Mouse (Mus musculus): ENCODE results near the gene Il12rb1. TPM values are rescaled to one million over a fixed set of nuclear protein-coding genes. Genes with fewer than 3 reads are reported as not detected.

Gene Il12rb1
- polyA plus RNA-seq, 1 experiment from 2014 or later, result 0.08 TPM

DNA sequence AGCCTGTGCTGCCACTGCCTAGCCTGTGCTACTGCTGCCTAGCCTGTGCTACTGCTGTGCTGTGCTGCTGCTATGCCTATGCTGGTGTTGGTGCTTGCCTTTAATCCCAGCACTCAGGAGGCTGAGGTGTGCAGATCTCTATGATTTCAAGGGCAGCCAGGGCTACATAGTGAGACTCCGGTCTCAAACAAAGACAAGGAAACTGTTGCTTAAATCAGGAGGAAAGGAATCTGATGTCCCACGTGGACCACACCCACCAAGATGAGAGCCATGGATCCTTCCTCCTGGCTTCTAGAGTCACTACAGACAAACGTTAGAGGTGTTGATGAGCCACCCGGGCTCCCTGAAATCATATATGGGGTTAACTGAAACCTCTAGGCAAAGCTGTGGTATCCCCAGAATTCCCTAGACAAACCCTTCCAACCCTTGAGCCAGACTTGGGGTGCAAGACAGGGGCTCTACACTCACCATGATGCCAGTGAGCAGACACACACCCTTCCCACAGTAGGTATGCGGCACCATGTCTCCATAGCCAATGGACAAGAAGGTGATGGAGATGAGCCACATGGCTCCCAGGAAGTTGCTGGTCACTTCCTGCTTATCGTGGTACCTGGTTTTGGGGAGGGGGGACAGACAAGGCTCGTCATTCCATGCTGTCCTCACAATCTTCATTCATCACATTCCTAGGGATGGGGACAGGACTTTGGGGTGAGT, 42.0 kb downstream of the Il12rb1 start:
- H3K4me1 ChIP-seq (replicated peaks), result peaks cover 12% of the 10 kb centered on the region
- H3K27ac ChIP-seq, result no peak overlapping the region
- H3K27me3 ChIP-seq, result peaks cover 5% of the 10 kb centered on the region; the same call in 1 of the 2 replicates
- 78% methylated on average over 7 of the region's 7 CpGs for WGBS
- no peaks in the 10 kb centered on the region for H3K9me3 ChIP-seq
- H3K4me3 ChIP-seq, result no peak overlapping the region
- H3K36me3 ChIP-seq, result peaks cover 53% of the 10 kb centered on the region
- H3K4me2 ChIP-seq, result no peak overlapping the region
- no peak overlapping the region for H3K9ac ChIP-seq
- no peak for ATAC-seq (ENCODE audit: low FRiP score)

DNA sequence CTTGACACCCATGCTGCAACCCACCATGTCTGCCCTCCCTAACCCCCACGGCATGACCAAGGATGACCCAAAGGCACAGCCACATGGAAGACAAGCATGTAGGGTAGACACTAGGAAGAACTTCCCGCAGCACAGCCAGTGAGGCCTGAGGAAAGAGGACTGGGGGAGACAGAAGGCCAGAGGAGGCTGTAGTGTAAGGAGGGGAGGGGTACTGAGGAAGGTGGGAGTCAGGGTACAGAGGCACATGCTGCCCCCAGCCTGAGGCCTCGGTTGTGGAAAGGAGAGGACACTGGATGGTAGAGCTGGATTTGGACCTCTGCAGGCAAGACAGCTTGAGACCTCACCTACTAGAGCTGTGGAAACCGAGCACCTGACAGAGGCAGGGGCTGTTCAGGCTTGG, 42.7 kb downstream of the Il12rb1 start:
- Histone ChIP-seq H3K4me3 (no peak overlapping the region), H3K9ac (peak overlapping the region; percentile 43; the same call in 1 of the 2 replicates), H3K27me3 (peaks cover 5% of the 10 kb centered on the region; the same call in 1 of the 2 replicates), H3K36me3 (peaks cover 53% of the 10 kb centered on the region), H3K4me2 (no peak overlapping the region), H3K27ac (no peak overlapping the region), H3K4me1 (replicated peaks) (peaks cover 18% of the 10 kb centered on the region), H3K9me3 (no peaks in the 10 kb centered on the region)
- no peak for ATAC-seq (ENCODE audit: low FRiP score)
- WGBS, result 87% methylated on average over 4 of the region's 4 CpGs

DNA sequence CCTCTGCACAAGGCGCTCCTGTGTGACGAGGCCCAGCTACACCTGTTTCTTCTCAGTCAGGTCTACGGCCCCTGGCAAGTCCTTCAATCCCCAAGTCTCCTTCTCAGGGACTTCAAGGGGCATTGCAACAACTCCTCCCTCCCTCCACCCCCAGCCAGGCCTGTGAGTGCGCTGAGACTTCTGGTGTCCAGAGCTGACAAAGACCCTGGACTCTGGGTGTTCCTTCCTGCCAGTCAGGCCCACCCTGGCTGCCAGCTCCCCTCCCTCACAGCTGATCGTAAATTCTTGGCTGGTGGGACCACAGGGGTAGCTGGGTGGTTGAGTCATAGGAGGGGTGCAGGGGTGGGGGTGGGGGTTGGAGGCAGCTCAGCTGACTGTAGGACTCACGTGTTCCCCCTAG, 43.6 kb downstream of the Il12rb1 start:
- H3K9ac ChIP-seq, result 0 out of 2 replicates have a peak overlapping the region, but pooled peaks have one; percentile 43
- ATAC-seq (ENCODE audit: low FRiP score), result no peak
- WGBS, result 55% methylated on average over 6 of the region's 6 CpGs

DNA sequence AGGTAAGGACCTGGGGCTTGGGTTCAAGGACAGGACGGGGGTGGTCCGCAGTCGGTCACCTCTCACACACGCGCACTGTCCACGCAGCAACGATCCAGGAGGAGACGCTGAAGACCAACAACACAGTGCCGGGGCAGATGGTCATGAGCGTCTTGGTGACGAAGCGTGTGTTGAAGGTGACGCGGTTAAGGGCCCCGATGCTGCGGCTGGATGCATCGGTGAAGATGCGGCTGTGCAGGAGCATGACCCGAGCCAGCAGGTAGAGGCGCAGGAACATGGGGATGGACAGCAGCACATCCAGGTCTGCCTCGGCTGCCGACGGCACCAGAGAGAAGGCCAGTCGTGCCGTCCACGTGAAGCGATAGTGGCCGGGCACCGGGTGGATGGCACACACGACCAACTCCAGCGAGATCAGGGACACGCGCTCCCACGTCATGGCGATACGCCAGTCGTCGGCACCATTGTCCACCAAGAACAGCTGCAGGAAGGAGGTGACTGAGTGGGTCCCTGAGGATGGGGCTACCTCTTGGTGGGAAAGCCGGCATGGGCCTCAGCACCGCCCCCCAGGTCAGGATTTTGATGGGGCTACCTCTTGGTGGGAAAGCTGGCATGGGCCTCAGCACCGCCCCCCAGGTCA, 44.5 kb downstream of the Il12rb1 start:
- no peak overlapping the region for H3K9ac ChIP-seq
- H3K36me3 ChIP-seq, result peaks cover 42% of the 10 kb centered on the region
- 92% methylated on average over 41 of the region's 41 CpGs for WGBS
- H3K4me3 ChIP-seq, result no peak overlapping the region
- H3K9me3 ChIP-seq, result no peaks in the 10 kb centered on the region
- ATAC-seq (ENCODE audit: low FRiP score), result no peak
- no peak overlapping the region for H3K27ac ChIP-seq
- peaks cover 35% of the 10 kb centered on the region for H3K4me1 ChIP-seq (replicated peaks)
- 0 out of 2 replicates have a peak, but pooled peaks cover 3% of the 10 kb centered on the region for H3K27me3 ChIP-seq
- H3K4me2 ChIP-seq, result no peak overlapping the region

More for the DNA sequence above, 43.6 kb downstream of the Il12rb1 start:
- peaks cover 27% of the 10 kb centered on the region for H3K4me1 ChIP-seq (replicated peaks)
- H3K9me3 ChIP-seq, result no peaks in the 10 kb centered on the region
- H3K27me3 ChIP-seq, result peaks cover 5% of the 10 kb centered on the region; the same call in 1 of the 2 replicates
- peaks cover 44% of the 10 kb centered on the region for H3K36me3 ChIP-seq
- no peak overlapping the region for H3K27ac ChIP-seq
- H3K4me2 ChIP-seq, result no peak overlapping the region
- H3K4me3 ChIP-seq, result no peak overlapping the region

DNA sequence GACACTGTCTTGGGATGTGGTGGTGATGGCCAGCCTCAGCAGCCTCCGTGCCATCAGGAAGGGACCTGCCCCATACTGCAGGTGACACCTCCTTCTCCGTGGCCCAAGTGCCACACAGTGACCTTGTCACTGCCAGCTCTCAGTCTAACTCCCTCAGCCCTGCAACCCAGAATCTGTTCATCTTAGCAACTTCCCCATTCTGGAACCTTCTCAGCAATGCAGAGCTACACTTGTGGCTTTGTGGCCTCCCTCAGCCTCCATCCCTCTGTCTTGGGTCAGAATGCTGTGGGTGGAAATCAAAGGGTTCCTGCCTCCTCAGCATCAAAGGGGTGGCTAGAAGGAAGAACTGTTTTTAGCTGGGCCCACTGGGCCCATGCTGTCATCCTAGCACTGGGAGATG, 45.6 kb downstream of the Il12rb1 start:
- Histone ChIP-seq H3K36me3 (peaks cover 31% of the 10 kb centered on the region), H3K9me3 (no peaks in the 10 kb centered on the region), H3K27ac (no peak overlapping the region), H3K9ac (no peak overlapping the region), H3K4me2 (no peak overlapping the region), H3K27me3 (no peaks in the 10 kb centered on the region), H3K4me3 (no peak overlapping the region), H3K4me1 (replicated peaks) (peaks cover 47% of the 10 kb centered on the region)
- no peak for ATAC-seq (ENCODE audit: low FRiP score)
- 97% methylated on average over 2 of the region's 2 CpGs for WGBS

DNA sequence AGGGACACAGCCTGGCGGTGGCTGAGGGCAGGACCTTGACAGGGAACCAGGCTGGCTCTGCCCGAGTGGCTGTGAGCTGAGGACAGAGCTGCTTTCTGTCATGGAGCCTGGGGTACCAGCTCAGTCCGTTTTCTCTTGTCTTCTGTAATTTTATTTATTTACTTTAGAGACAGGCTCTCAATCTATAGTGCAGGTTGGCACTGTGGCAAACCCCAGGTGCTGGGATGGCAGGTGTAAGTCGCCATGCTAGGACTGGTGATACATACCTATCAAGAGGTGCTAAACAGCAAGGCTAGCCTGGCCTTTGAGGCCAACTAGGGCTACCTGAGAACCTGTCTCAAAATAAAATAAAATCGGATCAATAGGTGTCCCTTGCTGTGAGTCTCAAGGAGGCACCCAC, 47.8 kb downstream of the Il12rb1 start:
- no peaks in the 10 kb centered on the region for H3K9me3 ChIP-seq
- peaks cover 26% of the 10 kb centered on the region for H3K36me3 ChIP-seq
- H3K4me2 ChIP-seq, result peak overlapping the region; percentile 82; the same call in 1 of the 2 replicates
- 65% methylated on average over 5 of the region's 5 CpGs for WGBS
- no peak overlapping the region for H3K4me3 ChIP-seq
- no peak overlapping the region for H3K27ac ChIP-seq
- H3K4me1 ChIP-seq (replicated peaks), result peaks cover 53% of the 10 kb centered on the region
- H3K27me3 ChIP-seq, result no peaks in the 10 kb centered on the region
- ATAC-seq (ENCODE audit: low FRiP score), result no peak
- H3K9ac ChIP-seq, result peak overlapping the region; percentile 73

DNA sequence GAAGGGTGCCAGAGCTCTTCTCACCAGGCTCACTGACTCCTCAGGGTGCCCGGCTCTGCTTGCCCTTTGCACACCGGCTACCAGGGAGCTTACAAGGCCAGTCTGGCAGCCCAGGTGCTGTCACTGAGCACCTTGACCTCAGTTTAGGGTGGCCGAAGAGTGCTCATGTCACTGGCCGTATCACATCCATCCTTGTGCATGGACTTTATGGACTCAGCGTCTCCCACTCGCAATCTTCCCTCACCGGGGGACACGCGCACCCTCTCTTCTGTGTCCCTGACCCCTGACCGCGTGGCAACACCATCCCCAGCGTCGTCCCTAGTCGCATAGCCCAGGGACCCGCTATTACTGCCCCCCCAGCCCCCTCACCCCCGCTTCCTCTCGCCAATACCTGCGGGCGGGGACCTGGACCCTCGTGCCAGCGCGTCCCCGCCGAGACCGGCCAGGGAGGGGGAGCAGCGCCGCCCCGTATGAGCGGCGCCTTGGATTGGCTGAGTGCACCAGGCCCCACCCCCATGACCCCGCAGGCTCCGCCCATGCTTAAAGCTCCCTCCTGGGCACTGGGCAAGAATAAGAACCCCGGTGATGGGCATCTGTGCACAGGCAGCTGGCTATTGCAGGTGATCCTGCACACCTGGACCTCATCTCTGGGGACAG, 48.4 kb downstream of the Il12rb1 start:
- Histone ChIP-seq H3K27me3 (no peaks in the 10 kb centered on the region), H3K9me3 (no peaks in the 10 kb centered on the region), H3K9ac (peak overlapping the region; percentile 73), H3K4me2 (peak overlapping the region; percentile 82), H3K36me3 (peaks cover 24% of the 10 kb centered on the region), H3K4me1 (replicated peaks) (peaks cover 58% of the 10 kb centered on the region), H3K4me3 (peak overlapping the region; percentile 51), H3K27ac (no peak overlapping the region)
- WGBS, result 7% methylated on average over 33 of the region's 33 CpGs
- ATAC-seq (ENCODE audit: low FRiP score), result peak; percentile 71

DNA sequence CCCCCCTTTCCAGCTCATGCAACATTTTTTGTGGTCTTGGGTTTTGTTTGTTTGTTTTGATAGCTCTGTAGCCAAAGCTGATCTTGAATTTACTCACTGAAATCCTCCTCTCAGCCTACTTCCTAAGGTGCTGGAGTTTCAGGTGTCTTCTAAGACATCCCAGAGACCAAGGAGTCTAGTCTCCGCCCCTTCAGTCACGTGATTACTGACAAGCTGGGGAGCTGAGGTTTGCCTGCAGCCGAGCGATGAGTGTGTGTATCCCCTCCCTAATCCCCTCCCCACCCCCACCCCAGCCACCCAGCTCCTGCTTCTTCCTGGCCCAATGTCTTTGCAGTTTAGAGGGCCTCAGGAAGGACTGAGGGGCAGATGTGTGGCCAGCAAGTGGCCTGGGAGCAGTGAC, 49.3 kb downstream of the Il12rb1 start:
- ATAC-seq (ENCODE audit: low FRiP score), result no peak
- H3K9me3 ChIP-seq, result no peaks in the 10 kb centered on the region
- peak overlapping the region; percentile 82; the same call in 1 of the 2 replicates for H3K4me2 ChIP-seq
- H3K27me3 ChIP-seq, result 0 out of 2 replicates have a peak, but pooled peaks cover 5% of the 10 kb centered on the region
- peaks cover 67% of the 10 kb centered on the region for H3K4me1 ChIP-seq (replicated peaks)
- 7% methylated on average over 4 of the region's 4 CpGs for WGBS
- no peak overlapping the region for H3K4me3 ChIP-seq
- H3K36me3 ChIP-seq, result peaks cover 15% of the 10 kb centered on the region
- peak overlapping the region; percentile 73; the same call in 1 of the 2 replicates for H3K9ac ChIP-seq
- peak overlapping the region; percentile 35 for H3K27ac ChIP-seq

DNA sequence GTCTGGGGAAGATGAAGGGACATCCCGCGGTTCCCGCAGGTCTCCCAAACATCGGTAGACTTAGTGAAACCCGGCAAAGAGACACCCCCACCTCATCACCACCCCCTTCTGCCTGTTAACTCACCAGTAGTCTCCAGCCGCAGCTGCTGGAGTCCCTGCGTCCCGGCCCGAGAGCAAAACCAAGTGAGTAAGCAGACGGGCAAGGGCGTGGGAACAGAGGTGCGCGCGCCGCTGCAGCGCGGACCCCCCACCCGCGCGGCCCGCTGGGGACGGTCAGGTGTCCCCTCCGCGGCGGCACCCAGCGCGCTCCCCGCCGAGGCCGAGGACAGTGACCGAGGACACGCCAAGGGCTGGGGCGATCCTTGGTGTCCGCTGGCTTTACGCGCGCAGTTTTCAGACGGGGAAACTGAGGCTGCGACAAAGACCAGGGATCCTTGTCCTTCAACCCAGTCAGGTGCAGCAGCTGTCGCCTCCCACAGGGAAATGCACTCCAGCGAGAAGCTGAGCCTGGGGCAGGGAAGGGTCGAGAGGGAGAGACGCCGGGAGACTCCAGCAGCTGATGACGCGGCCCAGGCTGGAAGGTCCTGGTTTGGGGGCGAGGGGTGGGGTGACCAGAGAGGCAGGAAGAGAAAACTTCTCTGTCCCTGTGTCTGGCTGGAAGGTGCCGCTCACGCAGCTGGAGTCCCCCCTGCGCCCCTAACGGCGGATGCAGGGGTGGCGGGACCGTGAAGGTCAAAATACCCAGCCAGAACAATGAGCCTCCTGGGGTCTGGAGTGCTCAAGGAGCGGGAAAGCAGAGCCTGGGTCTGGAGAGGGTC, 54.8 kb downstream of the Il12rb1 start, which contains the start of gene Kcnn1:
Gene Kcnn1, minus strand, starts transcription at position 435 of the 818 bp plus-strand sequence.
- peak within 1 kb of the TSS; percentile 99 for H3K27ac ChIP-seq
- peak within 1 kb of the TSS; percentile 88 for H3K9ac ChIP-seq
- H3K4me3 ChIP-seq, result peak within 1 kb of the TSS; percentile 58
- no peaks in the 10 kb centered on the region for H3K9me3 ChIP-seq
- peaks cover 69% of the 10 kb centered on the region for H3K4me1 ChIP-seq (replicated peaks)
- H3K27me3 ChIP-seq, result 0 out of 2 replicates have a peak, but pooled peaks cover 7% of the 10 kb centered on the region
- peaks cover 6% of the 10 kb centered on the region; the same call in 1 of the 2 replicates for H3K36me3 ChIP-seq
- under 1% methylated on average over 55 of the region's 55 CpGs for WGBS
- no peak for ATAC-seq (ENCODE audit: low FRiP score)
- peak within 1 kb of the TSS; percentile 96 for H3K4me2 ChIP-seq

DNA sequence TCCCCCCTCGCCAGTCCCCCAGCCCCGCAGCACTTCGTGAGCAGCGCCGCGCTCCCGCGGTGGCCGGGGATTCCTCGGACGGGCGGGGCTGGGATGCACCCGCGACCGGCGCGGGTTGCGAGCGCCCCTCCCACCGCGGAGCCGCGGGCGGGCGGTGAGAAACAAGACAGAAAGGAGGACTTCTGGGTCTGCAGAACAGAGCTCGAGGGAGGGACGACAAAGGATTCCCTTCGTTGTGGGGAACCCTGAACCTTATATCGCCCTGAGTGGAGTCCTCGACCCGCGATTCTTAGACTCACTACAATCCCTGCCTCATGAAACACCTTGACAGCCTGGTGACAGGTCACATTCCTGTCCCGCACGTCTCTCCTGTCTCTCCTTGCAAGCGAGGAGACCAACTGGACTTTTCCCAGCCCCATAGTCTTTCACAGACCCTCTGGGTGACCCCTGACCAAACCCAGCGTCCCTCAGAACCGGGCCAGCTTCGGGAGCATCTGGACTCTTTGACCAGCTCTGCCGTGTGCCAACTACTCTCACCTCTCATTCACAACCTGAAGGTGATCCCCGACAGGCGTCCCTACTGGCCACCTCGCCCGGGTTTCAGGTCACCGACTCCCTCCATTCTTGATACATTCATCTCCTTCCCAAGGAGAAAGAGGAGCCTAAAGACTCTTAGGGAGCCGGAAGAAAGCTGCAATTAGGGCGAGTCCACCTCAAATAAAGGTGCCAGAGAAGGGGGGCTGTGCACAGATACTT, 55.9 kb downstream of the Il12rb1 start:
- Histone ChIP-seq H3K9ac (peak overlapping the region; percentile 88), H3K27ac (peak overlapping the region; percentile 99), H3K4me2 (peak overlapping the region; percentile 96), H3K9me3 (no peaks in the 10 kb centered on the region), H3K27me3 (0 out of 2 replicates have a peak, but pooled peaks cover 7% of the 10 kb centered on the region), H3K4me1 (replicated peaks) (peaks cover 69% of the 10 kb centered on the region), H3K36me3 (peaks cover 10% of the 10 kb centered on the region; the same call in 1 of the 2 replicates), H3K4me3 (peak overlapping the region; percentile 58)
- ATAC-seq (ENCODE audit: low FRiP score), result no peak
- under 1% methylated on average over 46 of the region's 46 CpGs for WGBS

DNA sequence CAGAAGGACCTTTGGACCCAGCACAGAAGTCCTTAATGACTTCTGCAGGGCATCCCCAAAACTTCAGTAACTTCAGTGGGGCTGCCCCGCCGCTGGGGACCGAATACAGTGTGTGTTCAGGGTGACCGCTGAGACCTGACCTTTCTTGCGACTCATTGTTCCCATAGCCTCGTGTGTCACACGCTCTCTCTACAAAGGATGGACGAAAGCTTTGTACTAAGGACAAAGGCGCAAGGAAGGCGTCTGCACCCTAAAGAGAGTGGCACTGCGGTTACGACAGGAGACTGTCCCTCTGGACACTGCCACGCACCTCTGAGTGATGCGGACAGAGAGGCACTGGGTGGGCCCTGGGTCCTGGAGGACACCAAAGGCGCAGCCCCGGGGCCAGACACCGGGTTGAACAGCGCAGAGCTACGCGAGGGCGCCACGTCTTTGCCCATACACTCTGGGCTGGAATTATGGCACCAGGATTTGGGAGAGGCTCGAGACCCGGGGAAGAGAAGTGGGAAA, 56.5 kb downstream of the Il12rb1 start:
- ATAC-seq (ENCODE audit: low FRiP score), result peak; percentile 22
- peak overlapping the region; percentile 99 for H3K27ac ChIP-seq
- 0 out of 2 replicates have a peak, but pooled peaks cover 7% of the 10 kb centered on the region for H3K27me3 ChIP-seq
- peaks cover 71% of the 10 kb centered on the region for H3K4me1 ChIP-seq (replicated peaks)
- peak overlapping the region; percentile 88 for H3K9ac ChIP-seq
- H3K9me3 ChIP-seq, result no peaks in the 10 kb centered on the region
- H3K4me2 ChIP-seq, result peak overlapping the region; percentile 96
- peaks cover 10% of the 10 kb centered on the region; the same call in 1 of the 2 replicates for H3K36me3 ChIP-seq
- H3K4me3 ChIP-seq, result peak overlapping the region; percentile 58
- 1% methylated on average over 24 of the region's 24 CpGs for WGBS

Measured in hindbrain, embryonic 13.5 days (tissue).